Mouse (Mus musculus): ENCODE results near the gene Armc2. TPM values are rescaled to one million over a fixed set of nuclear protein-coding genes. Genes with fewer than 3 reads are reported as not detected.

Gene Armc2
- polyA plus RNA-seq, 1 experiment from 2014 or later = 3.5 TPM

Other genes starting within 250 kb of the Armc2 start
- gene Cep57l1, start 208.6 kb downstream of the Armc2 start, polyA plus RNA-seq (2016; fragmentation: Nextera tagmentation; extraction: Ambion mirVana) = 20.7 and 24.9 TPM in 2 replicates
- gene Sesn1, start 208.5 kb downstream of the Armc2 start, polyA plus RNA-seq (2016; fragmentation: Nextera tagmentation; extraction: Ambion mirVana) = 17.6 and 18.2 TPM in 2 replicates